Mouse (Mus musculus) small intestine, adult 10 weeks (tissue): ENCODE results near the gene Cers3. TPM values are rescaled to one million over a fixed set of nuclear protein-coding genes. Genes with fewer than 3 reads are reported as not detected.

ENCODE experiments used
- polyA plus RNA-seq: library from polyadenylated mRNA; stranded (reverse); fragments of 350-450 nt; fragmentation: Illumina TruSeq; extraction: RNeasy Lipid Tissue Mini Kit (QIAGEN cat#74804); gene quantifications from one replicate; pipeline ENCODE4 v1.2.3, GENCODE M21; 2014; ENCODE audit warnings: low replicate concordance

The Cers3 gene
- polyA plus RNA-seq, result not detected

DNA sequence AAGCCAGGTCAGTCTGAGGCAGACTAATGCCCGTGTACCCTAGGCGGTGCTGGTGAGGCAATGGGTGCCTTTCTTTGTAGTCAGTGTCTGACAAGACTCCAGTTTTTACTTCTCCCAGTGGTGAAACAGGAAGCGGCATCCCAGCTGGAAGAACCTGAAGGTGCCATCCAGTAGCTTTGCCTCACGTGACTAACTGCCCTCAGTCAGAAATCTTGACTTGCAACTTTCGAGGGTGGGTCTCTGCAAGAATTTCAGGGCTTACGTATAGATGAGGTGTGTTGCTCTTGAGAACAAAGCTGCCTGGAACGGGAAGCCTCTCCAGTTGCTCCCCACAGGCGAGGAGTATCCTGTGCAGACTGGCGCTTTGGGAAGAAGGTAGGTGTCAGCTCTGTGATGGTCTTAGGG, at the start of gene Cers3:
TSS of gene Cers3 (plus strand) at position 128 of the 405 bp plus-strand sequence.

DNA sequence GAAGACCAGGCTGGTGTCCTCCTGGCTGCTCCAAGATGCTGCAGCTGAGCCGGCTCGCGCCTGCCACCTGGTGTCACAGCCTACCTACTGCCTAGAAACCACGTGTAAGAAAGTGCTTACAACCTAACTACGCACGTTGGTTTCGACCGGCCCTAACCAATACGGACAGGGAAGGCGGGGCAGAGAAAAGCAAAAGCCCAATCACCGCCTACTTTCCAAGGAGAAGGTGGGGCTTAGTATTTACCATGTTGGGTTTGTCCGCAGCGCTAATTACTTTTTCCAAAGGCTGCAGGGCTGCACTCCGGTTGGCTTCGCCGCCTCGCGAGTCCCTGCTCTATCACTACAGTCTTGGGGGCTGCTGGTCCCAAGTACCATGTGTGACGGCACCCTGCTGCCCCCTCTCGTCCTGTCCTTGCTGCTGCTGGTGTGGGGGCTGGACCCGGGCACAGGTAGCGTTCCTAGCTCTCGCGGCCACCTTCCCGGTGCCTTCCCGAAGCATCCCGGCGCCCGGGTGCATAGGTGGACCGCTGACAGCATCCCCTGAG, 96.2 kb downstream of the Cers3 start, which contains the start of gene Adamts17:
TSS of gene Adamts17 (plus strand) at position 273 of the 545 bp plus-strand sequence.

Other genes starting within 250 kb of the Cers3 start
- gene Asb7, start 53.9 kb upstream of the Cers3 start, polyA plus RNA-seq, result 18.3 TPM
- 6.2 TPM for gene Lins1, start 53.6 kb upstream of the Cers3 start, polyA plus RNA-seq
- gene Adamts17, start 96.2 kb downstream of the Cers3 start, polyA plus RNA-seq, result 0.15 TPM